Mouse (Mus musculus) CD8-positive naive resting alpha-beta T cell, adult 57 days (primary cell): ENCODE measurements around the gene Ethe1. TPM values are rescaled to one million over a fixed set of nuclear protein-coding genes. Genes with fewer than 3 reads are reported as not detected.

Experiments used
- total RNA-seq: library from RNA; stranded (reverse); gene quantifications from one replicate; pipeline ENCODE4 v1.2.4, GENCODE M21; 2023

The Ethe1 gene
- total RNA-seq, result 5.1 TPM

DNA sequence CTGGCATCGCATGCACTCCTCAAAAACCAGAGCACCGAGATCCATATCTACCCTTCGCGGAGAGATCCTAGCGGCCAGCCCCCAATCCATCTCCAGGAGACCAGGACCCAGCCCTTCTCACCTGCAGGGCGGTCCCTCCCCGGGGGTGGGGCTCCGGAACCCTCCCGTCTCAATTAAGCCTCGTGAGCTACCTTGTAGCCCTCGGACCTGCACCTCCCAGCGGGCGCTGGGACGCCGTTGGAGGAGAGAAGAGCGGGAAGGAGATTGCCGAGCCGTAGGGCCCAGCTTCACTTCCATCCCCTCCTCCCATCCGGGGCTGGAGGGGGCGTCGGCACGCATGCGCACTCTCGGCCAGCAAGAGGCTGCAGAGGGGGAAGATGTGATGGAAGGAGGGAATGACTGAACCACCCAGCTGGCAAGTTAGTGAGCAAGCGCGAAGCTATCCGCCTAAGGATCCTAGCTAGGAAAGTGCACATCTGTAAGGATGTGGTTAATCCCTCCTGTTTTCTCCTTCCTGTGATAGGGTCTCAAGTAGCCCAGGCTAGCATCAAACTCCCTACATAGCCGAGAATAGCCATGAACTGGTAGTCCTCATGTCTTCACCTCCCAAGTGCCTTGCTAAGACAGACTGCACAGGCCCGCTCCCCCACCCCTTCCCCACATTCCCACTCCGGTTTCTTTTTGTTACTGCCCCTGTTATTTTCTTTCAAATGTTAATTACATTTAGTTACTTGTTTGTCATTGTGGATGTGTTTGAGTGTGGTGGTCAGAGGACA is at the start of gene Ethe1, which contains the start of gene Zfp575:
TSS of gene Ethe1 (plus strand) at position 214 of the 776 bp plus-strand sequence.
TSS of gene Zfp575 (minus strand) at position 312 of the 776 bp plus-strand sequence.

DNA sequence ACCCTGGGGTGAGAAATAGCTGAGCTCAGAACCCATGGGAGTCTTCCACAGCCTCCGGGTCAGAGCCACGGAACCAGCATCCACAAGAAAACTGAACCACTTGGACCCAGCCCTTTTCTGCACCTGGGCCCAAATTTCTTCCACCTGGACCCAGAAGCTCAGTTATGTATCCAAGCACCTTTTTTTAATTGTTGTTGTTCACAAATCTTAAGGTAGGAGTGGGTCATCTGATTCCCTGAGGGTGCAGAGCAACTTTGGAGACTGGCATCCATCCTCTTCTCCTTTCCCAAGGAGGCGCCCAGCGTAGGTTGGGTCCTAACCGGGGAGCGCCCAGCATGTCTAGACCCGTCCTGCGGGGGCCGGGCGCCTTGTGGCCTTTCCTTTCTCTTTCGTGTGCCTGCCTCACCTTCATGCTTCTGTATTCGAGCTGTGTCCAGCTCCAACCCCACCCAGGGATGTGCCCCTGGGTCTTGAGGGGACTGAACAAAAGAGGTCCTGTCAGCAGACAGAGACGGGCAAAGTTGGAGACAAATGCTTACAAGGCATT is 41.2 kb upstream of the Ethe1 start, which contains the start of the genes Pinlyp and Xrcc1:
TSS of gene Pinlyp (minus strand) at position 51 of the 547 bp plus-strand sequence.
TSS of gene Xrcc1 (plus strand) at position 222 of the 547 bp plus-strand sequence.

DNA sequence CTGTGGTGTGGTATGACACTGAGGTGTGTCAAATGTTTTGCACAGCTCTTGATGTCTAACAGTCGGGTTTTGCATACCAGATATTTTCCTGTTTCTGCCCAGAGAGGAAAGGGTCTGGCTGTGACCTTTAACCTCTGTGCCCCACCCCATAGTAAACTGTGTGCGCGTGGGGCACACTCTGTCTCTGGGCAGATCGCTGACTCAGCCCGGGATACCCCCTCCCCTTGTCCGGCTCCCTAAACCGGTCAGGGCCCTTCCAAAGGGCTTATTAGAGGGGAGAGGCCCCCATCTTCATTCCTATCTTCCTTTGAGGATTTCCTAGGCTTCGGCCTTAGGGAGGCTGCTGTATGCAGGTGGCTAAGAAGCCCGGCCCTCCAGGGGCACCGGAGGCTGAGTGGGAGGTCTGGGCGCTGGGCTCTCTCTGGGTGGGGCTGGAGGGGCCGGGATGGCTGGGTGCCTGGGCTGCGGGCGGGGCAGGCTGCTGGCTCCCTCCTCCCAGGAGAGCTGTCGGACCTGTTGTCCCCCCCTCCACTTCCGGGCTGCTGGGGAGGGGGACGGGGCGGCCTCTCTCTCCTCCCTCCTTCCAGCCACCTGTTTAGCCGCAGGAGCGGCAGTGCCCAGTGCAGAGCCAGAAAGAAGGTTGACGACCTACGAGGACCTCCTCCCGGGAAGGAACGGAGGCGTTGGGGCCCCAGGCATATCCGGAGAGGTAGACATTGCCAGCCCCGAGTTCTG is 23.0 kb downstream of the Ethe1 start, which contains the start of gene Phldb3:
TSS of gene Phldb3 (plus strand) at position 620 of the 735 bp plus-strand sequence.

DNA sequence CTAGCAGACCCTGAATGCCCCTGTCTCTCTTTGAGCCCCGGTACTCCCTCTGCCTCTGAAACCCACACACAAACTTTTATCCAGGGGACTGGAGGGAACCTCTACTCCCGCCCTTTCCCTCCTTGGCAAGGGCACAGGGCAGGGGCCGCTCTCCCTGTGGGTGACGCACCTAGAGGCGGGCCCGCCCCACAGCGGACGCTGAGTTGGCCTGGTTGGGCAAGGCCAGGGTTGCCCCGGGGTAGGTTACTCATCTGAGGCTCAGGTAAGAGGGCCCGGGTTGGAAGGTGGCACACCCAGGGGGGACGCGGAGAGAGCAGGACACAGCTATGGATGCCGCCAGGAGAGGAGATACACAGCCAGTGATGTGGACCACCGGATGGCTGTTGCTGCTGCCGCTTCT is 48.9 kb downstream of the Ethe1 start, which contains the start of gene Lypd3:
TSS of gene Lypd3 (plus strand) at position 287 of the 400 bp plus-strand sequence.

Other genes with a start within 250 kb of the Ethe1 start
- gene Lypd5, start 238.3 kb upstream of the Ethe1 start, total RNA-seq, result not detected
- 165 TPM for gene Kcnn4, start 217.3 kb upstream of the Ethe1 start, total RNA-seq
- gene Smg9, start 187.9 kb upstream of the Ethe1 start, total RNA-seq, result 134 TPM
- 10.8 TPM for gene Irgc1, start 135.2 kb upstream of the Ethe1 start, total RNA-seq
- gene Plaur, start 125.1 kb upstream of the Ethe1 start, total RNA-seq, result 372 TPM
- 0.40 TPM for gene Cadm4, start 105.5 kb upstream of the Ethe1 start, total RNA-seq
- gene Zfp428, start 80.5 kb upstream of the Ethe1 start, total RNA-seq, result 2.7 TPM
- not detected for gene AC161166.1, start 75.1 kb upstream of the Ethe1 start, total RNA-seq
- 9.0 TPM for gene Irgq, start 56.9 kb upstream of the Ethe1 start, total RNA-seq
- gene Pinlyp, start 41.4 kb upstream of the Ethe1 start, total RNA-seq, result not detected
- 60.1 TPM for gene Xrcc1, start 41.3 kb upstream of the Ethe1 start, total RNA-seq
- not detected for gene Zfp575, start 98 bp downstream of the Ethe1 start, total RNA-seq
- 2.8 TPM for gene Phldb3, start 23.2 kb downstream of the Ethe1 start, total RNA-seq
- gene Lypd3, start 49.0 kb downstream of the Ethe1 start, total RNA-seq, result not detected
- not detected for gene Tex101, start 89.1 kb downstream of the Ethe1 start, total RNA-seq
- gene BC049730, start 121.7 kb downstream of the Ethe1 start, total RNA-seq, result not detected
- not detected for gene Gm4763, start 139.4 kb downstream of the Ethe1 start, total RNA-seq
- gene Cd177, start 172.8 kb downstream of the Ethe1 start, total RNA-seq, result 0.67 TPM
- not detected for gene Ceacam10, start 189.7 kb downstream of the Ethe1 start, total RNA-seq